Mouse (Mus musculus) erythroid progenitor cell, adult 5-6 weeks (primary cell): ENCODE data around the gene Cmtm4. TPM values are rescaled to one million over a fixed set of nuclear protein-coding genes. Genes with fewer than 3 reads are reported as not detected.
A peak's percentile ranks its signal among the peaks of the same experiment; 100 is the strongest.

Source experiments
- ATAC-seq: replicated peaks from 2 replicates; pipeline ENCODE4 v1.8.0; 2016; ENCODE audit warnings: moderate number of reproducible peaks, mild to moderate bottlenecking, moderate TSS enrichment, inconsistent platforms; ENCODE audit not compliant: poor library complexity, low FRiP score, severe bottlenecking
- total RNA-seq, 2 experiments: library from RNA; stranded (forward) in 1 of 2; stranded (reverse) in 1 of 2; fragments of 150-400 nt in 1 of 2; fragments of 186-747, 209-891 nt in 1 of 2; gene quantifications; 2 replicates each; pipeline versions ENCODE4 v1.2.3 to v1.2.4; 2015 to 2017; ENCODE audit warnings: low replicate concordance in 2 of 2

The Cmtm4 gene
- total RNA-seq (2015; ENCODE audit: low replicate concordance) (0.36 TPM in 1 of 2 replicates, not detected in the other), total RNA-seq (2017; ENCODE audit: low replicate concordance) (under 0.01 and 1.0 TPM in 2 replicates)

- no peak for ATAC-seq
These were observed at the start of gene Cmtm4 for GRCm38 (mm10) chr8:104395703-104396357. Cmtm4 (minus strand) TSS chr8:104395807.

DNA sequence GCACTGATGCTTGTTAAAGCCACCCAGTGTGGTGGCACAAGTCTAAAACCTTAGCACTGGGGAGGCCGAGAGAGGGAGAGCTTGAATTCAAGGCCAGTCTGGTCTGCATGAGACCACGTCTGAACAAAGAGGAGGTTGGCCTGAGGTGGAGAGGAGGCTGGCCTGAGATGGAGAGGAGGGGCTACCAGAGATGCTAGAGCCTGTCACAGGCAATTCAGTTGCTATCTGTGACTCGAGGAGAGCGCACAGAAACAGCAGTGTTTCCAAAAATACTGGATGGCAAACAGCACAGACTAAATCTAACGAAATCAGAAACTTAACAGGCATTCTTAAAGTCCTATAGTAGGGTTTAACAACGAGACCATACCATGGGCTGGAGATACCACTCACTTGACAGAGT, 49.6 kb upstream of the Cmtm4 start:
- ATAC-seq = no peak

- no peak for ATAC-seq
These were observed 47.6 kb upstream of the Cmtm4 start for GRCm38 (mm10) chr8:104443125-104443679.

- ATAC-seq = peak; percentile 90
These were observed 46.9 kb upstream of the Cmtm4 start, which contains the start of gene Dync1li2 for GRCm38 (mm10) chr8:104442299-104443124. Dync1li2 (minus strand) TSS chr8:104443047.

DNA sequence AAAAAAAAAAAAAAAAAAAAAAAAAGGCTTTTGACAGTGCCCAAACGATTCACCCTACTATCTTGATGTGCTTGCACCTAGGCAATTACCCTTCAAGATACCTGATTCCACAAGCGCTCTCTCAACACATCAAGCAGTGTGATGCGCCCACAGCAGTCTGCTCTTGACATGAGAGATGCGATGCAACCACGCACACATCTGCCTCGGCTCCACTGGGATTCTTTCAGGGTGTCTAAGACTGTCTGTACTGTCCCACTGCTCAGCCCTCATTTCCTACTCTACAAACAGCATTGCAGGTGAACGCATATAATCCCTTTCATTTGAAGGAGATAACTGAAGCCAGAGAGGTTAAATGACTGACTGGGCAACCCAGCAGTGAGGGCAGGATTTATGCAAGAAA, 46.0 kb upstream of the Cmtm4 start:
- ATAC-seq = no peak

GRCm38 (mm10) chr8:104439461-104439860, 43.9 kb upstream of the Cmtm4 start:
- no peak for ATAC-seq

- no peak for ATAC-seq
These were observed 42.0 kb upstream of the Cmtm4 start for GRCm38 (mm10) chr8:104437494-104438135.

DNA sequence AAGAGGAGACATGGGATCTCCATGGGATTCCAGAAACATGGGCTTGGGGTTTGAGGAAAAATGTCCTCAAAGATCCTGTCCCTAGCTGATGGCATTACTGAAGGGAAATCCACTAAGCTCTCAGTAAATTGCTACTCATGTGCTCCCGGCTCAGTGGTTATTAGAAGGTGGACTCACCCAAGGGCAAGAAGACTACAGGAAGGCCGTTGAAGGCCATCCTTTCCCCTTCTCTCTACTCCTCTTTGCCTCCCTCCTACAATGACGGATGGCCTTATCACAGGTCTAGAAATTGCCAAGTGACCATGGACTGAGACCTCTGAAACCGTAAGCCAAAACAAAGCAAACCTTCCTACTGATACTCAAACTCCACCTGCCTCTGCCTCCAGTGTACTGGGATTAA, 41.0 kb upstream of the Cmtm4 start:
- no peak for ATAC-seq

DNA sequence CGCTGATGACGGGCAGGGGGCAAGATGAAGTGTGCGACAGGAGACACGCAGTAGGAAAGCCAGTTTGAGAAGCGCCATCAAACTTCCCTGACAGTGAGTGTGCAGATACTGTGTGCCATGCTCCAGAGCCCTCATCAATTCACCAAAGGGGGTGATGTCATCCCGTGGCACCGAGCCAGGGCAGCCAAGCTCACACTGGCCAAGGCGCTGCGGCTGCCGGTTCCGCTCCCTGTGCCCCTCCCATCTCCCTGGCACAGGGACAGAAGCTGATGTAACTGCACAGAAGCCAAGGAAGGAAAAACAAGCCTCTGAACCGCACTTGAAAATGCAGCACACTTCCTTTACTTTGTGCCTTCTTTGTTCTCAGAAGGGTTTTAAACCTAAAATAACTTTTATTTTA, 40.4 kb upstream of the Cmtm4 start:
- peak; percentile 97 for ATAC-seq

- no peak for ATAC-seq
These were observed 39.3 kb upstream of the Cmtm4 start for GRCm38 (mm10) chr8:104434826-104435354.

DNA sequence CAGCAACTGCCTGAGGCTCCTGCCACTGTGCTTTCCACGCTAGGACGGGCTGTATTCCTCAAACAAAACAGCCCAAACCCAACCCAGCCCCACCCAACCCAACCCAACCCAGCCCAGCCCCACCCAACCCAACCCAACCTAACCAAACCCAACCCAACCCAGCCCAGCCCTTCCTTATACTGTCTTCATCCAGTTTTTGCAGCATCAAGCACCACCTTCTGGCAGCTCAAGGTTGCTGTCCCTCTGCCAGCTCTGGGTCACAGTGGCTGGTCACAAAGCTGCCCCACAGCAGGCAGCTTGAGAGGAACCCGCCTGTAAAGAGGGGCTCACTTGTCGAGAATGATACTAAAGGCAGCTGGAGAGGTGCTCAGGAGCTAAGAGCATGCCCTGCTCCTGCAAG, 38.7 kb upstream of the Cmtm4 start:
- ATAC-seq = 0 out of 2 replicates have a peak, but pooled peaks have one; percentile 20

GRCm38 (mm10) chr8:104433191-104433842, 37.7 kb upstream of the Cmtm4 start:
- no peak for ATAC-seq

DNA sequence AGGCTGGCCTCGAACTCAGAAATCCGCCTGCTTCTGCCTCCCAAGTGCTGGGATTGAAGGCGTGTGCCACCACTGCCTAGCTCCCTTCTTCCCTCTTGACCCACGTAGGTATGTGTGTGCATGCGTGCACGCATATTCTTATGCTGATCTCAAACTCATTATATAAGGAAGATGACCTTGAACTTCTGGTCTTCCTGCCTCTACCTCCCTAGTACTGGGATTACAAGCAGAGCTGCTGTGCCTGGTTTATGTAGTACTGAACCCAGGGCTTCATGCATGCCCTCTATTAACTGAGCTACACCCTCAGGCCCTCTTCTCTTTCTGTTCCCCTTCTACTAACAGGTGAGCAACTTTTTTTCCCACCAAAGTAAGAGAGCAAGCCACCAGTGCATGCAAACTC, 37.0 kb upstream of the Cmtm4 start:
- no peak for ATAC-seq

GRCm38 (mm10) chr8:104430230-104430629, 34.6 kb upstream of the Cmtm4 start:
- no peak for ATAC-seq

DNA sequence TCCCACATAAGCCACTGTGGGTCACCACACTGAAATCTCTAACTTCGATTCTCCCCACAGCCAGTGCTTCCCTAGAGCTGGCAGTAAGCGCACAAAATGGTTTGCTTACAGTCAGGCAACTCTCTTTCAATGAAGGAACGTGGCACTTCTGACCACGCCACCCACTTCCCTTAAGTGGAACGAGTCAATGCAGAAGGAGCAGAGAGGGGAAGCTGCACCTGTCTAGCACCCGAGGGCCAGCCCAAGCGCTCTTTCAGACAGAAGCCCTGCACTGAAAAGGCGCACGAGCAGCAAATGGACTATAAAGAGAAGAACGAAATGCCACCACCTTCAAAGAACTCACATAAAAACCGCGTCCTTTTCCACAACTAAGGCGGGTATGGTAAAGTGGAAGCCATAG, 32.1 kb upstream of the Cmtm4 start:
- no peak for ATAC-seq

DNA sequence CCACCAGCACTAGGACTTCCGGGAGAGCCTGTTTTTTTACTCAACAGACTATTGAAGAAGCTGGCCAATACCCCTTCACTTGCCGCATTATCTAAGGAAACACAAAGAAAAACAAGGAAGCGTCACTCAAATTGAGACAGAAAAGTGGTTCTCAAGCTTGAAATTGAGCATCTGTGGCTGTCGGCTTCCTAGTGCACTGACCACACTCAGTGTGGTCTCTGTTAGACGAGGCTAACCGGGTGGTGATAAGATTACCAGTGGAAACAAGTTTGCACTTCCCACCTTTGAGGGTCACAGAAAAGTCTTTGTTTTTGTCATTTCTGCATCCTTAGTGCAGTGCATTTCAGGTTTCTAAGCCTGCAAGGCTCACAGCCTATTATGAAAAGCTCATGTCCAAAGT, 26.7 kb upstream of the Cmtm4 start:
- no peak for ATAC-seq

- ATAC-seq = no peak
These were observed 20.4 kb upstream of the Cmtm4 start for GRCm38 (mm10) chr8:104416022-104416421.

GRCm38 (mm10) chr8:104414204-104414603, 18.6 kb upstream of the Cmtm4 start:
- no peak for ATAC-seq

DNA sequence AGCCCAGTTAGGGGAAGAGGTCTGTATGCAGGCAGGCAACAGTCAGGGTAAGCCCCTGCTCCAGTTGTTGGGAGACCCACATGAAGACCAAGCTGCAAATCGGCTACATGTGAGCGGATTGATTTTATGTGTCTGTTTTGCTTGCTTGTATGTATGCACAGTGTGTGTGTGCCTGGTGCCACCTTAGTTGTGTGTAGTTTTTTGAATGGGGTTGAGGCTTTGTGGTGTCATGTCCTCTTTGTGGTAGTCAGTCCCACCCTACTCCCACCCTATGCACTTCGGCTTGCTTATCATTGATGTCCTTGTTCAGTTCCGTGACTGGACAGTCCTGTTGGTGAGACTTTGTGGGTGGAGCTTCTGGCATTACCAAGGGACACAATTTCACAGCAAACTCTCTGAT, 18.2 kb upstream of the Cmtm4 start:
- ATAC-seq = no peak
